Mouse (Mus musculus): ENCODE measurements around the gene Piwil4. TPM values are rescaled to one million over a fixed set of nuclear protein-coding genes. Genes with fewer than 3 reads are reported as not detected.
"Not testable (repeated sequence)": the region's sequence is repeated elsewhere in the genome, so short reads cannot be mapped to it uniquely, and the experiment has no call there.

The Piwil4 gene
- polyA plus RNA-seq, 1 experiment, result not detected

- Histone ChIP-seq H3K4me3 (ENCODE audit: insufficient read depth, low read length) (no peak overlapping the region), H3K4me1 (ENCODE audit: control insufficient read depth, insufficient read depth, low read length) (no peaks in the 10 kb centered on the region), H3K27ac (ENCODE audit: insufficient read depth, low read length) (no peak overlapping the region)
- TF ChIP-seq POLR2A (IDR thresholded peaks at IDR 0.05; ENCODE audit: extremely low read depth, insufficient read depth, low read length), result no peak
- no peak for TF ChIP-seq CTCF (IDR thresholded peaks at IDR 0.05; ENCODE audit: extremely low read depth, insufficient read depth, low read length)
Observed at GRCm38 (mm10) chr9:14680584-14680983, 59.9 kb downstream of the Piwil4 start.

GRCm38 (mm10) chr9:14675707-14676691 is 64.5 kb downstream of the Piwil4 start:
- Histone ChIP-seq H3K4me1 (ENCODE audit: control insufficient read depth, insufficient read depth, low read length) (no peaks in the 10 kb centered on the region), H3K27ac (ENCODE audit: insufficient read depth, low read length) (no peak overlapping the region), H3K4me3 (ENCODE audit: insufficient read depth, low read length) (no peak overlapping the region)
- TF ChIP-seq CTCF (IDR thresholded peaks at IDR 0.05; ENCODE audit: extremely low read depth, insufficient read depth, low read length), result no peak
- TF ChIP-seq POLR2A (IDR thresholded peaks at IDR 0.05; ENCODE audit: extremely low read depth, insufficient read depth, low read length), result no peak

- no peak overlapping the region for H3K27ac ChIP-seq (ENCODE audit: insufficient read depth, low read length)
- H3K4me1 ChIP-seq (ENCODE audit: control insufficient read depth, insufficient read depth, low read length), result no peaks in the 10 kb centered on the region
- no peak for TF ChIP-seq POLR2A (IDR thresholded peaks at IDR 0.05; ENCODE audit: extremely low read depth, insufficient read depth, low read length)
- TF ChIP-seq CTCF (IDR thresholded peaks at IDR 0.05; ENCODE audit: extremely low read depth, insufficient read depth, low read length), result no peak
- no peak overlapping the region for H3K4me3 ChIP-seq (ENCODE audit: insufficient read depth, low read length)
Observed at GRCm38 (mm10) chr9:14674506-14674905, 66.0 kb downstream of the Piwil4 start.

- no peak for TF ChIP-seq POLR2A (IDR thresholded peaks at IDR 0.05; ENCODE audit: extremely low read depth, insufficient read depth, low read length)
- TF ChIP-seq CTCF (IDR thresholded peaks at IDR 0.05; ENCODE audit: extremely low read depth, insufficient read depth, low read length), result no peak
- Histone ChIP-seq H3K4me1 (ENCODE audit: control insufficient read depth, insufficient read depth, low read length) (no peaks in the 10 kb centered on the region), H3K4me3 (ENCODE audit: insufficient read depth, low read length) (no peak overlapping the region), H3K27ac (ENCODE audit: insufficient read depth, low read length) (no peak overlapping the region)
Observed at GRCm38 (mm10) chr9:14673109-14673508, 67.4 kb downstream of the Piwil4 start.

- H3K27ac ChIP-seq (ENCODE audit: insufficient read depth, low read length); H3K4me1 ChIP-seq (ENCODE audit: control insufficient read depth, insufficient read depth, low read length); H3K4me3 ChIP-seq (ENCODE audit: insufficient read depth, low read length): not testable (repeated sequence)
Observed at GRCm38 (mm10) chr9:14671965-14672364, 68.6 kb downstream of the Piwil4 start.

GRCm38 (mm10) chr9:14668382-14668781 is 72.2 kb downstream of the Piwil4 start:
- TF ChIP-seq CTCF (IDR thresholded peaks at IDR 0.05; ENCODE audit: extremely low read depth, insufficient read depth, low read length) (no peak), POLR2A (IDR thresholded peaks at IDR 0.05; ENCODE audit: extremely low read depth, insufficient read depth, low read length) (no peak)
- Histone ChIP-seq H3K4me1 (ENCODE audit: control insufficient read depth, insufficient read depth, low read length) (no peaks in the 10 kb centered on the region), H3K27ac (ENCODE audit: insufficient read depth, low read length) (no peak overlapping the region)

GRCm38 (mm10) chr9:14666071-14666470 is 74.5 kb downstream of the Piwil4 start:
- no peak overlapping the region for H3K4me3 ChIP-seq (ENCODE audit: insufficient read depth, low read length)
- no peak overlapping the region for H3K27ac ChIP-seq (ENCODE audit: insufficient read depth, low read length)
- no peak for TF ChIP-seq POLR2A (IDR thresholded peaks at IDR 0.05; ENCODE audit: extremely low read depth, insufficient read depth, low read length)
- TF ChIP-seq CTCF (IDR thresholded peaks at IDR 0.05; ENCODE audit: extremely low read depth, insufficient read depth, low read length), result no peak
- H3K4me1 ChIP-seq (ENCODE audit: control insufficient read depth, insufficient read depth, low read length), result no peaks in the 10 kb centered on the region

More at GRCm38 (mm10) chr9:14668382-14668781, 72.2 kb downstream of the Piwil4 start:
- H3K4me3 ChIP-seq (ENCODE audit: insufficient read depth, low read length), result no peak overlapping the region

- Histone ChIP-seq H3K27ac (ENCODE audit: insufficient read depth, low read length) (no peak overlapping the region), H3K4me1 (ENCODE audit: control insufficient read depth, insufficient read depth, low read length) (no peaks in the 10 kb centered on the region), H3K4me3 (ENCODE audit: insufficient read depth, low read length) (no peak overlapping the region)
- TF ChIP-seq CTCF (IDR thresholded peaks at IDR 0.05; ENCODE audit: extremely low read depth, insufficient read depth, low read length) (no peak), POLR2A (IDR thresholded peaks at IDR 0.05; ENCODE audit: extremely low read depth, insufficient read depth, low read length) (no peak)
Observed at GRCm38 (mm10) chr9:14663591-14663990, 76.9 kb downstream of the Piwil4 start.

- Histone ChIP-seq H3K4me1 (ENCODE audit: control insufficient read depth, insufficient read depth, low read length) (no peaks in the 10 kb centered on the region), H3K4me3 (ENCODE audit: insufficient read depth, low read length) (no peak overlapping the region), H3K27ac (ENCODE audit: insufficient read depth, low read length) (no peak overlapping the region)
- no peak for TF ChIP-seq POLR2A (IDR thresholded peaks at IDR 0.05; ENCODE audit: extremely low read depth, insufficient read depth, low read length)
- no peak for TF ChIP-seq CTCF (IDR thresholded peaks at IDR 0.05; ENCODE audit: extremely low read depth, insufficient read depth, low read length)
Observed at GRCm38 (mm10) chr9:14662876-14663275, 77.7 kb downstream of the Piwil4 start.

GRCm38 (mm10) chr9:14662138-14662537 is 78.4 kb downstream of the Piwil4 start:
- TF ChIP-seq CTCF (IDR thresholded peaks at IDR 0.05; ENCODE audit: extremely low read depth, insufficient read depth, low read length) (no peak), POLR2A (IDR thresholded peaks at IDR 0.05; ENCODE audit: extremely low read depth, insufficient read depth, low read length) (no peak)
- Histone ChIP-seq H3K4me3 (ENCODE audit: insufficient read depth, low read length) (no peak overlapping the region), H3K4me1 (ENCODE audit: control insufficient read depth, insufficient read depth, low read length) (no peaks in the 10 kb centered on the region), H3K27ac (ENCODE audit: insufficient read depth, low read length) (no peak overlapping the region)

All from cortical plate, adult 2 months (tissue).